Mouse (Mus musculus) cerebellum, adult 2 months (tissue): ENCODE measurements around the gene Kifc3.

ENCODE experiments used
- CTCF ChIP-seq: fragments of 200-500 bp; IDR thresholded peaks from 2 replicates; pipeline ENCODE4 v1.5.1; 2011; ENCODE audit warnings: low read depth, mild to moderate bottlenecking, control low read depth, low read length, moderate library complexity, borderline replicate concordance; ENCODE audit not compliant: insufficient read depth
- POLR2A ChIP-seq: fragments of 200-500 bp; IDR thresholded peaks from 2 replicates; pipeline ENCODE4 v1.6.1; 2011; ENCODE audit warnings: low read length, control low read depth, borderline replicate concordance; ENCODE audit not compliant: insufficient read depth

DNA sequence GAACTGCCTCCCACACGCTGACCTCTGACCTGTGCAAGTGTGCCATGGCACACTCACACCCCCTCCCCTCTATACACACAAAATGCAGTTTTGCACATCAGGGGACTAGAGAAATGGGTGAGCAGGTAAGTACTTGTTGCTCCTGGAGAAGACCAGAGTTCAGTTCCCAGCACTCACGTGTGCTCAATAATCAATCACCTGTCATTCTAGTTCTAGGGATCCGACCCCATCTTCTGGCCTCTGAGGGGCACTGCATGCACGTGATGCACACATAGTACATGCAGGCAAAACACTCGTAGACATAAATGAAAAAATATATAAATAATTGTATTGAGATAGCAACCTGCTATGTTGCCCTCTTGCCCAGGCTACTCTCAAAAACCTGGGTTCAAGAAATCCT, 55.8 kb downstream of the Kifc3 start:
- no peak for TF ChIP-seq CTCF
- TF ChIP-seq POLR2A = no peak
